Mouse (Mus musculus) embryo, embryonic 11.5 days (tissue): ENCODE data around the gene Npas3.

Source experiments
- DNase-seq: peaks from one replicate; pipeline ENCODE4 v3.0.0-alpha.2; 2012; ENCODE audit warnings: low read depth, low spot score

Npas3 gene

GRCm38 (mm10) chr12:54053598-54053997 lies 805.1 kb downstream of the Npas3 start:
- no peak for DNase-seq

DNA sequence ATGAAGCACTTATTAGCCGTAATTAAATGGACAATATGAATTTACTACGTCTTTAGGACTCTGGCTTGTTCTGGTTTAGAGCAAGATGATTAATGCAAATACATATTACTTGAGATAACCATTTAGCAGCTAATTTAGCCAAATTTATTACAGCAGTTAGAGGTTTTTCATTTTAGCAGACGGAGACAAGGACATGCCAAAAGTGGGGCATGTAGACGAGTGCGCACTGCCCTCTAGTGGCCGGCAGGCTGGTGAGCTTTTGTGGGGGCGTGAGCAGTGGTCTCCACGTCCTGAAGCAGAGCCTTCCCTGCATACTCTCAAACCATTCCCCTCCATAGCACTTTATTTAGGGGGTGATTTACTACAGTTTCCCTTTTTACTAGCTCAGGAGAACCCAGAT lies 812.3 kb downstream of the Npas3 start:
- DNase-seq = peak; percentile 78

- DNase-seq = no peak
Measured at GRCm38 (mm10) chr12:54061168-54061567, 812.7 kb downstream of the Npas3 start.

DNA sequence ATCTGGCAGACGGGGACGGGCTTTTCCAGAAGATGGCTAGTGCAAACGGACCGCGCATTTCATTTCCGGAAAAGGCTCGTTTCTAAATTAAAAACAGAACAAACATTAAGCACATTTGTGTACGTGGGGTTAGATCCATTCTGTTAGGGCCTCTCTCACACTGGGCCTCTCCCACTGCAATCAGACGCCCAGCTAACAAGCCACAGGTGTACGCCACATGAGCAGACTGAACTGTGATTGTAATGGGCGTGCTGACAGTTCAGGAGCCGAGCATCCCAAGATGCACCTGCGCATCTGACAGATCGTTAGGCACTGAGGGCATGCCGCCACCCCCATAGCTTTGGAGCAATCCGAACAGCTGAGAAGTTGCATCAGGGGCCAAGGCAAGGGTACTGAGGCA lies 816.5 kb downstream of the Npas3 start:
- no peak for DNase-seq

GRCm38 (mm10) chr12:54065607-54066006 lies 817.1 kb downstream of the Npas3 start:
- no peak for DNase-seq

GRCm38 (mm10) chr12:54067419-54067818 lies 818.9 kb downstream of the Npas3 start:
- DNase-seq = no peak

DNA sequence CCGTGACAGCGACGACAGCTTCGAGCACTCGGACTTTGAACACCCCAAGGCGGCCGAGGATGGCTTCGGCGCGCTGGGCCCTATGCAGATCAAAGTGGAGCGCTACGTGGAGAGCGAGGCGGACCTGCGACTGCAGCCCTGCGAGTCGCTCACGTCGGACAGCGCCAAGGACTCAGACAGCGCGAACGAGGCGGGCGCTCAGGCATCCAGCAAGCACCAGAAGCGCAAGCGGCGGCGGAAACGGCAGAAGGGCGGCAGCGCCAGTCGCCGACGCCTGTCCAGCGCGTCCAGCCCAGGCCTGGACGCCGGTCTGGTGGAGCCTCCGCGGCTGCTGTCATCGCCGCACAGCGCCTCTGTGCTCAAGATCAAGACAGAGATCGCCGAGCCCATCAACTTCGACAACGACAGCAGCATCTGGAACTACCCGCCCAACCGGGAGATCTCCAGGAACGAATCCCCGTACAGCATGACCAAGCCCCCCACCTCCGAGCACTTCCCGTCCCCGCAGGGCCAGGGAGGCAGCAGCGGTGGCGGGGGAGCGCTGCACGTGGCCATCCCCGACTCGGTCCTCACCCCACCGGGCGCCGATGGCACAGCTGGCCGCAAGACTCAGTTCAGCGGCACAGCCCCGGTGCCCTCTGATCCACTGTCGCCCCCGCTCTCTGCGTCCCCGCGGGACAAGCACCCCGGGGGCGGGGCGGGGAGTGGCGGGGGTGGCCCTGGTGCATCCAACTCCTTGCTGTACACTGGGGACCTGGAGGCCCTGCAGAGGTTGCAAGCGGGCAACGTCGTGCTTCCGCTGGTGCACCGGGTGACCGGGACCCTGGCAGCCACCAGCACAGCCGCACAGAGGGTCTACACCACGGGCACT lies 819.6 kb downstream of the Npas3 start:
- DNase-seq = peak; percentile 42

DNA sequence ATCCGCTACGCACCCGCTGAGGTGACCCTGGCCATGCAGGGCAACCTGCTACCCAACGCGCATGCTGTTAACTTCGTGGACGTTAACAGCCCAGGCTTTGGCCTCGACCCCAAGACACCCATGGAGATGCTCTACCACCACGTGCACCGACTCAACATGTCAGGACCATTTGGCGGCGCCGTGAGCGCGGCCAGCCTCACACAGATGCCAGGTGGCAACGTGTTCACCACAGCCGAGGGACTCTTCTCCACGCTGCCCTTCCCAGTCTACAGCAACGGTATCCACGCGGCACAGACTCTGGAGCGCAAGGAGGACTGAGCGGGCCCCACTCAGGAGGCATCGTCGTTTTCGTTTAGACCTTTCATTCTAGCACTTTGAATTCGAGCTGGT lies 820.3 kb downstream of the Npas3 start:
- DNase-seq = no peak

DNA sequence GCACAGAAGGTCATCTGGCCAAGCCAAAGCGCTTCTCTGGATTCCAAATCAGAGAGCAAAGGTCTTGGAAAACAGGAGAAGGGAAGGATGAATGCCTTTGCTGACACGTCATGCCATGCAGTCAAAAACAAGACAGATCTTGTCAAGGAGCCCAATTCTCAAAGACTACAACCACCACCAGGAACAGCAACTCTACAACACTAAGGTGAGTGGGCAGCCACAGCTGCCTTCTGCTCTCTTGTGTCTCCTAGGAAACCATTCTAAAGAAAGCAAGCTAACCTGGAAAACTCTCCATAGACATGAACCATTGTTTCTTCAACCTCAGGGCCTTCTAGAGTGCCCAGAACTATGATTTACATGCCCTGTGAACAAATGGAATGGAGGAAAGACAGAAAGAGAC lies 825.5 kb downstream of the Npas3 start:
- no peak for DNase-seq

GRCm38 (mm10) chr12:54080996-54081395 lies 832.5 kb downstream of the Npas3 start:
- no peak for DNase-seq

- no peak for DNase-seq
Measured at GRCm38 (mm10) chr12:54093729-54094128, 845.3 kb downstream of the Npas3 start.

GRCm38 (mm10) chr12:54096492-54096891 lies 848.0 kb downstream of the Npas3 start:
- DNase-seq = no peak

- DNase-seq = no peak
Measured at GRCm38 (mm10) chr12:54098136-54098535, 849.7 kb downstream of the Npas3 start.

DNA sequence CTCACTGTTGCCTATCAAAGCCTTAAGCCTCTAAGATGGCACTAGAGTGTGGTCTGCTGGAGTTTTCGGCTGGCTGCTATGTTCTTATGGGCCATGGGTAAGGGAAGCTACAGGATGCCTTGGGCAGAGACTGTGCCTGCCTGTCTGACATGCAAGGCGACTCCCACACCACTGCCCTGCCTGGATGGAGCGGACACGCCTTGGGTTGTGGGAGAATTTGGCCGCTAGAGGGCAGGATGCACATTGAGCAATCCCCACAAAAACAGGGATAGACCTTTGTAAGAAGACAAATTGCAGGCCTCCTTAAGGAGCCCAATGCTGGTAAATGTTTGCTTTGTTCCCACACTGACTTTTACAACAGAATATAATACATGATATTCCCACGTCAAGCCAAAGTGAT lies 850.3 kb downstream of the Npas3 start:
- DNase-seq = peak; percentile 59

DNA sequence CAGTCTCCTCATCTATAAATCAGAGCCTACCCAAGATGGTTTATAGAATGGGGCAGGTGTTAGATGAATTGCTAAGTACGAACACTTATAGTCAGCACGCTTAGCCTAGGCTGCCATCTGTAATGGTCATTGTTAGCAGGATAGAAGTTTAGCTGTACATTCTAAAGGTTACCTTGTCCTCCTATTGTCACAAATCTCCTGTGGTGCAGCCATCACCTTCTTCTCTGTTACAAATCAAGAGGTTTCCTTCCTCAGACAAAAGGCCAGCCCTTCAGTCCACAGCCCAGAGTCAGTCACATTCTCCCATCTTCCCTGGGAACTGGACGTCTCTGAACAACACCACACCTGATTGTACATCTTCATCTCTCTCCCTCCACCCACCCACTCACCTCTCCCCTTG lies 851.0 kb downstream of the Npas3 start:
- DNase-seq = no peak

DNA sequence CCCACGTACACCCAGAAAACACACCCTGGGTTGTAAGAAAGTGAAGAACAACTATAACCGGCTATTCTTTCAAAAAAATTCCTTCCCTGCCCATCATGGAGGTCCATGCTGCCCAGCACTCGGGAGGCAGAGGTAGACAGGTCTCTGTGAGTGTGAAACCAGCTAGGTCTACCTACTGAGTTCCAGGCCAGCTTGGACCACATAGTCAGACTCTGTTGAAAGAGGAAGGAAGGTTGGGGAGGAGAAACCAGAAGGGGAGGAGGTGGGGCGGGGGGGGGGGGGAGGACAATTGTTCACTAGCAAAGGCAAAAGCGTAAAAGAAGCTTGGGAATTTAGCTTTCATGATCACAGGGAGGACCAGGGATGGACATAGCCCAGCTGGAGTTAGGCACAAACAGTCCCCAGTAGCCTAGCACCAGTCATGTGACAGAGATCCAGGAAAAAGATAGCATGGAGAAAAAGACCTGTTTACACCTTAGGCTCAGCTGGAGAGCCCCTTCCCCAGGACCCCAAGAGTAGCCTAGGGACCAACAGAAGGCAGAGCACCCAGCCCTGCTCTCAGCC lies 852.9 kb downstream of the Npas3 start:
- no peak for DNase-seq

GRCm38 (mm10) chr12:54102500-54102899 lies 854.0 kb downstream of the Npas3 start:
- no peak for DNase-seq

DNA sequence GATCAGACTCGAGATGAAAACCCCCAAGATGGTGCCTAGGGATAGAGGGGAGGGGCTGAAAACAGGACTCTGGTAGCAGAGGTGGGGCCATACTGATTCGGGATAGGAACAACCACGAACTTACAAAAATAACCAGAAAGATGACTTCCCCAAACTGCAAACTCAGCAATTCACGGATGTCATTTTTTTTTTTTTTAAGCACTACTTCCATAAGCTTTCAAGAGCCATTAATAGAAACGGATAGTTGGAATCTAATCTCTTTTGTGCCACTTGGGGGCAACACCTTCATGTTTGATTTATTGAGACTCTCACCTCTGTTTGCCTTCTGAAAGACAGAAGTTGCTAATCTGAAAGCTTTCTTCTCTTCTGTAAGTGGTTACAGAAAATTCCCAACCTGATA lies 857.1 kb downstream of the Npas3 start:
- no peak for DNase-seq

GRCm38 (mm10) chr12:54105946-54106345 lies 857.5 kb downstream of the Npas3 start:
- no peak for DNase-seq

GRCm38 (mm10) chr12:54110342-54110741 lies 861.9 kb downstream of the Npas3 start:
- DNase-seq = no peak

- DNase-seq = no peak
Measured at GRCm38 (mm10) chr12:54110930-54111329, 862.5 kb downstream of the Npas3 start.

DNA sequence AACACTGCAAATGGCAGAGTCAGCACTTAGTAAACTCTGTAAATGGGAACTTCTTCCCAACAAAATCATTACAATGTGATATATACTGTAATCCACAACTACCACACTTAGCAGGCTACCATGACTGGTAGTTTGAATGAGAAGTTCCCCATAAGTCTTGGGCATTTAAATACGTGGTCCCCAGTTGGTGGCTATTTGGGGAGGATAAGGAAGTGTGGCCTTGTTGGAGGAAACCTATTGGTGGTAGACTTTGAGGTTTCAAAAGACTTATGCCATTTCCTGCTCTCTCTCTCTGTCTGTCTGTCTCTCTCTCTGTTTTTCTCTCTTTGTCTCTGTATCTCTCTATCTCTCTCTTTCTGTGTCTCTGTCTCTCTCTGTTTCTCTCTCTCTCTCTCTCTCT lies 871.9 kb downstream of the Npas3 start:
- no peak for DNase-seq

- DNase-seq = no peak
Measured at GRCm38 (mm10) chr12:54121286-54121685, 872.8 kb downstream of the Npas3 start.
